Mouse (Mus musculus) E14TG2a.4 (cell line): ENCODE measurements at regions not wholly inside any gene's neighbourhood (a gene's known extent, or its start where the extent isn't known, plus 50 kb on each side); places are given as distances from the start of the nearest gene placed in this dataset.

ENCODE experiments used
- H3K27me3 ChIP-seq: 2 replicates; pipeline ENCODE4 v1.6.1; 2014; ENCODE audit warnings: low read length, control low read depth; ENCODE audit not compliant: insufficient read depth
- H3K36me3 ChIP-seq: 2 replicates; pipeline ENCODE4 v1.6.1; 2014; ENCODE audit warnings: low read length, control low read depth; ENCODE audit not compliant: insufficient read depth
- H3K4me1 ChIP-seq: replicated peaks from 2 replicates; pipeline ENCODE4 v1.6.1; 2014; ENCODE audit warnings: low read depth, low read length, control low read depth
- H3K4me3 ChIP-seq: replicated peaks from 2 replicates; pipeline ENCODE4 v1.5.1; 2014; ENCODE audit warnings: mild to moderate bottlenecking, low read length
- H3K9me3 ChIP-seq: 2 replicates; pipeline ENCODE4 v1.6.1; 2014; ENCODE audit warnings: low read length, control low read depth
- CTCF ChIP-seq: conservative IDR thresholded peaks from 2 replicates; pipeline ENCODE4 v1.5.1; 2014; ENCODE audit warnings: low read length
- NANOG ChIP-seq: IDR thresholded peaks from 2 replicates; pipeline ENCODE4 v1.6.1; 2014; ENCODE audit warnings: borderline replicate concordance, low read length, mixed read lengths
- POU5F1 ChIP-seq: IDR thresholded peaks from 2 replicates; pipeline ENCODE4 v1.6.1; 2014; ENCODE audit warnings: low read length, borderline replicate concordance

DNA sequence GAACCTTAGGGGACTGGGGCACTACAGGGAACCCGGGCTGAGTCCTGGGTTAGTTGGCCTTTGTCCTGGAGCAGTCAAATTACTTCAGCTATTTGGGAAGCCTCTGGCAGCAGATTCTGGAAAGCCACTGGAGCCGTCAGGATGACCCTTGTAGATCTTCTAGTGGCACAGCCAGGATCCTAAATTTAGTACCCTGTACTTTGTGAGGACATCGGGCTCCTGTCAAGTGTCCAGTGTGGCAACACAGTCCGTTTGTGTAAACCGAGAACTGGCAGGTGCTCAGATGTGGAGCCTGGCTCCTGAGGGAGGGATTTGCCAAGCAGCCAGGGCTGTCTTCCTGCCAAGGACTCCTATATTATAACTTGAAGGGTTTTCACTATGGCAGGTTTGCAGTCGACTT, 76.8 kb upstream of the Pced1b start:
- peaks cover 13% of the 10 kb centered on the region for H3K36me3 ChIP-seq
- TF ChIP-seq CTCF (no peak), POU5F1 (no peak), NANOG (no peak)
- peaks cover 46% of the 10 kb centered on the region for H3K4me1 ChIP-seq
- H3K27me3 ChIP-seq, result peaks cover 24% of the 10 kb centered on the region
- H3K9me3 ChIP-seq, result no peaks in the 10 kb centered on the region
- H3K4me3 ChIP-seq, result no peak overlapping the region

DNA sequence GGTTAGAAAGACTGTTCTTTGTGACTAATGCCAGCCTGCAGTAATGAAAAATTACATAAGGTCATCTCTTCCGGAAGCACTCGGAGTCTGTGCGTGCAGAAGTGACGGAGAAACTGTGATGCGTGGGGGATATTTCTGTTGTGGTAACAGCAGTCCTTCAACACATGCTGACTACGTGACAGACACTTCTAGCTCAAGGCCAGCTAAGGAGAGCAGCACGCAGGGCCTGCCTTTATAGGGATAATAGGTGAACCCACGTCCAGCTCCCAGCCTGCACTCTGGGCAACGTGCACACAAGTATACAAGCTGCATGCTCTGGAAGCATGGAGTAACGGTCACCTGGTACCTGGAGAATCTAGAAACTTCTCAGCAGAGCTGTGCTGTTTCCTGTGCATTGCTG, 77.5 kb upstream of the Pced1b start:
- peaks cover 19% of the 10 kb centered on the region for H3K27me3 ChIP-seq
- peaks cover 20% of the 10 kb centered on the region for H3K36me3 ChIP-seq
- no peak overlapping the region for H3K4me3 ChIP-seq
- TF ChIP-seq NANOG, result no peak
- no peak for TF ChIP-seq CTCF
- no peak for TF ChIP-seq POU5F1
- no peaks in the 10 kb centered on the region for H3K9me3 ChIP-seq
- H3K4me1 ChIP-seq, result peaks cover 53% of the 10 kb centered on the region

DNA sequence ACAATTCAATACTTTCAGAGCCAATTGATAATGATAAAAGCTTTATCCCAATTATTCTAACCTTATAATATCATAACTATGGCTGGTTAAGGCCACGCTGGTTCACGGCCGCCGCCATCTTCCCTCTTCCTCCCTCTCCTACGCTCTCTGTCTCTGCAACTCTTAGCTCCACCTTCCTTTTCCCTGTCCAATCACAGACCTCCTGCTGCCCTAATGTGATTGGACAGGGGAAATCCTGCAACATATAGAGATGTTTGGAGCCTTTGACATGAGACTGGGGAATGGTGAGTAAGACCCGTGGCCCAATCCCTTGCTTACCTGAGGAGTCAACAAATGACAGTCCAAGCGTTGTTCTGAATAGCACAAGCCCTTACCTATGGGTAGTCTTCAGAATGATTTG, 79.8 kb upstream of the Pced1b start:
- Histone ChIP-seq H3K27me3 (peaks cover 4% of the 10 kb centered on the region; the same call in 1 of the 2 replicates), H3K4me3 (peak overlapping the region; percentile 93), H3K4me1 (peaks cover 49% of the 10 kb centered on the region), H3K9me3 (no peaks in the 10 kb centered on the region), H3K36me3 (peaks cover 42% of the 10 kb centered on the region)
- TF ChIP-seq CTCF (no peak), POU5F1 (no peak), NANOG (no peak)

DNA sequence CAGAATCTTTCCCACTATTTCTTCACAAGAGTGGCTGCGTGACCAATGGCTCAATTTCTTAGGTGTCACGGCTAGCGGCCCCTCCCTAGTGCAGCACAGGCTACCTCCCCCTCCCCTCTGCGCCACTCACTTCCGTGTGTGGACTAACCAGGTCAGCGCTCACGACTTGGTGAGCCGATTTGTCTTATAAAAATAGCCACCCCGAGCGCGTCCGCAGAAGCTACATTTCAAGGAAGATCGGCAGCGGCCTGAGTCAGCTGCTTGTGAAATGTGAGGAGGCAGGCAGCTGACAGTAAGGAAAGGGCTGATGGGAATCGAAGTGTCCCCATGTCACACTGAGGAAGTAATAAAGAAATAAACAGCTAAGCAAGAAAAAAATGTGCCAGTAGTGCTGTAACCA, 82.3 kb upstream of the Pced1b start:
- H3K9me3 ChIP-seq, result no peaks in the 10 kb centered on the region
- H3K36me3 ChIP-seq, result peaks cover 67% of the 10 kb centered on the region

DNA sequence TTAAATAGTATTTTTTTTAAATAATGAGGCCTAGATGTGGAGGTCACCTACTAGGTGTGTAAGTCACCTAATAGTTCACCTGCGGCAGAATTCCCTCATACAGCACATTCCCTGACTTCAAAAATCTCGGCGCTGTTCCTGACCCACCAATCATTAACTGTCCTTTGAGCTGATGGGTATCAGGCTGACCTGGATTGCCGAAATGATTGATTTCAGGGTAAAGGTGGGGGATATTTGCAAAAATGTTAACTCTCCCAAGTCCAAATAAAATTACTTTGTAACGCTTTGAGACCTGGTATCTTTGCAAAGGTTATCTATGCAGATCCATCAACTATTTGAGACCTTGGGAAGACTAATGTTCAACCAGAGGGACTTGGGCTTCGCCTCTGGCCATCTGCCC, 82.9 kb upstream of the Pced1b start:
- peaks cover 73% of the 10 kb centered on the region for H3K36me3 ChIP-seq
- H3K27me3 ChIP-seq, result no peaks in the 10 kb centered on the region
- no peaks in the 10 kb centered on the region for H3K9me3 ChIP-seq
- H3K4me3 ChIP-seq, result no peak overlapping the region
- no peak for TF ChIP-seq NANOG
- TF ChIP-seq CTCF, result no peak
- TF ChIP-seq POU5F1, result no peak
- peaks cover 45% of the 10 kb centered on the region for H3K4me1 ChIP-seq

More for the DNA sequence above, 82.3 kb upstream of the Pced1b start:
- H3K27me3 ChIP-seq, result no peaks in the 10 kb centered on the region
- H3K4me3 ChIP-seq, result peak overlapping the region; percentile 18; the same call in 1 of the 2 replicates
- no peak for TF ChIP-seq CTCF
- no peak for TF ChIP-seq NANOG
- no peak for TF ChIP-seq POU5F1
- peaks cover 45% of the 10 kb centered on the region for H3K4me1 ChIP-seq

DNA sequence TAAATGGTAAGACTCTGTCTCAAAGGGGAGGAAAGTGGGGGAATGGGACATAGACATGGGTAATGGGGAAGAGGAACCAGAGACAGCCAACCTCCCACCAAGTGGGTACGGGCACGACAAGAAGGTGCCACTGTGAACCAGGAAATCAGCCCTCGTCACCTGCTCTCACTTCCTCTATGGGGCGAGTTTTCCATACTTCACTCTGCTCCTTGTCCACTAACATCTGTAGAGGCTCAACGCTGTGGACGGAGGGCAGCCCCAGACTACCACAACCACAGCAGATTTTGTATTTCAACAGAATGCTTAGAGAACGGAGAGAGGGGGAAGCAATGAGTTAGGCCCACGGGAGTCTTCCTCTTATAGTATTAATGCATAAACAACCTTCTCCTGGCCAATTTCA, 83.8 kb upstream of the Pced1b start:
- H3K9me3 ChIP-seq, result no peaks in the 10 kb centered on the region
- TF ChIP-seq NANOG, result no peak
- TF ChIP-seq CTCF, result no peak
- TF ChIP-seq POU5F1, result no peak
- H3K4me1 ChIP-seq, result peaks cover 45% of the 10 kb centered on the region

DNA sequence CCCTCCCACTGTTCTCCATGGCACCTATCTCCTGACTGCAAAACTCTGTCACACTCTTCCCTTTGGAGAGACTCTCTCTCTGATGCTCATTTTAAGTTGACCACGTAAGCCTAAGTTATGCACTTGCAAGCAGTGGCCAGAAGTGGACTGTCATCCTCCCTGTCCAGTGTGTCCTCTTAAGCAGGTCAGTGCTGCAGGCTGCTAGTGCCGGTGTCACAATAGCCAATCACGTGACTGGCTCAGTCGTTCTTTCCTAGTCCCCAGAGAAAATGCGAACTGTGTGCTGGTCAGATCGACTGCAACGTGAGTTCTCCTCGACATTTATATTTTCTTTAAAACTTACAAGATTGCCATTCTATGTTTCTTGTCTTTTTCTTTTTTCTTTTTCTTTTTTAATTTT, 84.6 kb upstream of the Pced1b start:
- Histone ChIP-seq H3K27me3 (no peaks in the 10 kb centered on the region), H3K4me3 (no peak overlapping the region), H3K4me1 (peaks cover 40% of the 10 kb centered on the region), H3K9me3 (no peaks in the 10 kb centered on the region), H3K36me3 (peaks cover 89% of the 10 kb centered on the region)
- no peak for TF ChIP-seq NANOG

More for the DNA sequence above, 83.8 kb upstream of the Pced1b start:
- Histone ChIP-seq H3K36me3 (peaks cover 82% of the 10 kb centered on the region), H3K4me3 (no peak overlapping the region), H3K27me3 (no peaks in the 10 kb centered on the region)

DNA sequence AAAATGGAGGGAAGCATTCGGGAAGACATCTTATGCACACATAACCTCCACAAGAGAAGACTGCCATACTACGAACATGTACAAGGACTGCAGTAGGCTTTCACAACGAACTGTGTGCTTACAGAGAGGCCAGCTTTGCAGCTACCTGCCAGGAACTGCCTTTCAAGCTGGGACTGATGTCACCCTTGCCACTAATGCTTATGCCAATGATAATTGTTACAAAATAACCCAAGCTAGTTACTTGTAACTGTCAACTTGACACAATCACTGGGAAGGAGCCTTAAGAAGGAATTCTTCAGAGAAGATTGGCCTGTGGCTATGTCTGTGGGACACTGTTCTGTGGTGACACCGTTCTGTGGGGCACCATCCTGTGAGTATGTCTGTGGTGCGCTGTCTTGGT, 85.4 kb upstream of the Pced1b start:
- Histone ChIP-seq H3K4me1 (peaks cover 39% of the 10 kb centered on the region), H3K4me3 (no peak overlapping the region), H3K27me3 (no peaks in the 10 kb centered on the region), H3K36me3 (peaks cover 92% of the 10 kb centered on the region), H3K9me3 (no peaks in the 10 kb centered on the region)
- no peak for TF ChIP-seq CTCF
- no peak for TF ChIP-seq NANOG
- TF ChIP-seq POU5F1, result no peak

DNA sequence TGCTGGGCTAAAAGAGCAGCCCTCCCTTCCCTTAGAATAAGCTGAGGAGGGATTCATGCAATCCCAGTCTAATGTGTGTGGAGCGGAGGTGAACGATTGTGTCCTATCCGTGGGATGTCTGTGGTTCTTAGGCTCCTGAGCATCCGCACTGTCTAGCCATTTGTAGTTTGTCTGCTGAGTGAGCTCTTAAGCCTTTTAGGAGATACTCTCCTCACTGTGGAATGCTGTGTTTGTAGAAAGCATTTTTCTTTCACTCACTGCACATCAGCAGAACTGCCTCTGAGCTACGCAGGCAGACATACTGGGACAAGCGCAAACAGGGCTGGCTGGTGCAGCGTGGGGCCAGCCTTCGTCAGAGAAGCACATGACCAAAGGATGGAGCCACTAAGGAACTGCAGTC, 94.6 kb upstream of the Pced1b start:
- Histone ChIP-seq H3K36me3 (peaks cover 4% of the 10 kb centered on the region; the same call in 1 of the 2 replicates), H3K4me3 (no peak overlapping the region), H3K27me3 (peaks cover 18% of the 10 kb centered on the region; the same call in 1 of the 2 replicates), H3K4me1 (peaks cover 7% of the 10 kb centered on the region; the same call in 1 of the 2 replicates), H3K9me3 (0 out of 2 replicates have a peak, but pooled peaks cover 5% of the 10 kb centered on the region)
- no peak for TF ChIP-seq CTCF
- no peak for TF ChIP-seq NANOG
- TF ChIP-seq POU5F1, result no peak
